Mouse (Mus musculus) spleen, embryonic (tissue): ENCODE measurements at regions not wholly inside any gene's neighbourhood (a gene's known extent, or its start where the extent isn't known, plus 50 kb on each side); places are given as distances from the start of the nearest gene placed in this dataset.

ENCODE experiments used
- CTCF ChIA-PET: fragments of 350-600 bp; sonication (Branson Sonifier 250); formaldehyde crosslinking; loops from one replicate; lab custom pipeline; 2022; lab: Charles Lee

DNA sequence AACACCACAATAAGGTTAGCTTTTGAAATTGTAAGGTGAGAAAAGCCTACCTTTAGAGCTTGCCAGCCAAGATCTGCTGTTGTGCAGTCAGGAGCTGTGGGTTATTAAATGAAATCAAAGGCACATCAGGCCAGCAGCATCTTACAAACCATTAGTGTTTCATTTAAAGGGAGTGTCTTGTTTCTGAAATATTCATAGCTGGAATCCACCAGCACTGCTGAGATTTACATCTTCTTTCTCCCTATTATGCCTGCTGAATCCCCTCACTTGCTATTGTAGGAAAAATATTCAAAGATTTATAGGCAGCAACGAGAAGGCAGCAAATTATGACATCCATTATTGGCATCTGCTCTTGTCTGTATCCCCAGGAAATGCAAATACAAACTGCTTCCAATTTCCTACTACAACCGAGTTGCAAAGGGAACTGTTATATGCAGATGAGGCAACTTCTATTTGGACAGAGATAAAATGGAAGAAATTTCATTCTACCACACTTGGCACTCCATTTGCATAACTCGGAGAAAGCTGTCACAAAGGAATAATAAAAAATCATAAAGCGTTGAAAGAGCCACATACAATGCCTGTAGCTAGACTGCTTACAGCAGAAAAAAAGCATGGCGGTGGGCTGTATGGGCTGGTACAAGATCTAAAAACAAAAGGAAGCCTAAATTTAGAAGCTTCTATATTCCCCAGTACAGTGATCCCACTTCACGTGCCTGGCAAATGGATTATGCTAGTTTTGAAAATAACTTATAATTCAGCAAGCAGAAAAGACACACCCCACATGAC lies 60.3 kb upstream of the Prkd1 start:
- CTCF ChIA-PET: no interaction called here

DNA sequence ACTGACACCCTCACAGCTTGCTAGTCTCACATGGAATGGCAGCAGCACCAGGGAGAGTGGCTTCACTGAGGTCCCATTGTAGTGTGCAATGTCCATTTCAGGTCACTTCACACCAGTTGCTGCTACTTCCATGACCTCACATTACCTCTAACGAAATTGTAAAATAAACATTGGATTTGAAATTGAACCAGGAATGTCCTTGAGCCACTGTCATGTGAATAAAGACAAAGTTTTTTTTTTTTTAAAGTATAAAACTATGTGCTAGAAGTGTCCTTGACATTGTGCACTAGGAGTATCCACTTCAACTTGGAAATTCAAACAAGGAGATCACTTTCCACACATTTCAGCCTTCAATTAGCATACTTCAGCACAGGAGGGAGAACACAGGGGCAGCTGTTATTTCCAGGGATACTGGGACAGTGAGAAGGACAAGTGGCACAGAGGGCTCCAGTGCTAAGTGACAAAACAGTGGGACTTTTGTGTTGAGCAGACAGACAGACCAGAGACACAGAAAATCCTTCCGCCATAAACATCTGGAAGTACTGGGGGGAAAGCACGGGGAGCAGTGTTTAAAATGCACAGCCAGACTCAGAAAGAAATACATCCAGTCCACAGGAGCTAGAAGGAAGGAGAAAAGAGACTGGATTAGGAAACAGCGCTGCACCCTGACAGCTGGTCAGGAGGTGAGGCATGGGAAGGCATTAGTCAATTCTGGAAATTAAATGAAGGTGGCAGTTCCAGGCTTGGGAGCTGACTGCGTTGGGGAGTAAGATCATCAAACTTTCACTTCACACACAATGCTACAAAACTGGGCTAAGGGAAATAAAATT lies 49.9 kb upstream of the Prkd1 start:
- CTCF ChIA-PET: interaction anchor here (0.7 kb wide), 1 partner anchor 39 kb away, joined by 4 read pairs; no protein-coding TSS in a partner anchor
